Mouse (Mus musculus): ENCODE measurements around the gene Asxl1. TPM values are rescaled to one million over a fixed set of nuclear protein-coding genes. Genes with fewer than 3 reads are reported as not detected.

Gene Asxl1
- polyA plus RNA-seq, 1 experiment from 2014 or later = 11.6 TPM

GRCm38 (mm10) chr2:153342166-153342565, 3.5 kb upstream of the Asxl1 start:
- H3K27ac ChIP-seq (ENCODE audit: low read length) = no peak overlapping the region
- no peak for ATAC-seq (ENCODE audit: low FRiP score, low TSS enrichment)
- no peak overlapping the region for H3K9ac ChIP-seq (replicated peaks; ENCODE audit: low read length)
- WGBS = 91% methylated on average over 6 of the region's 6 CpGs
- H3K36me3 ChIP-seq (ENCODE audit: insufficient read depth, low read length) = peaks cover 7% of the 10 kb centered on the region; the same call in 1 of the 2 replicates
- H3K4me1 ChIP-seq (ENCODE audit: insufficient read depth, low read length) = peaks cover 6% of the 10 kb centered on the region
- no peaks in the 10 kb centered on the region for H3K27me3 ChIP-seq (ENCODE audit: insufficient read depth, low read length)
- H3K9me3 ChIP-seq (ENCODE audit: low read length) = no peaks in the 10 kb centered on the region
- no peak overlapping the region for H3K4me3 ChIP-seq (ENCODE audit: low read length)
- H3K4me2 ChIP-seq (replicated peaks; ENCODE audit: low read depth, low read length) = no peak overlapping the region

- ATAC-seq (ENCODE audit: low FRiP score, low TSS enrichment) = no peak
These were observed 3.0 kb upstream of the Asxl1 start for GRCm38 (mm10) chr2:153342602-153343001.

GRCm38 (mm10) chr2:153343191-153343590, 2.4 kb upstream of the Asxl1 start:
- no peak overlapping the region for H3K4me3 ChIP-seq (ENCODE audit: low read length)
- H3K4me1 ChIP-seq (ENCODE audit: insufficient read depth, low read length) = peaks cover 12% of the 10 kb centered on the region
- H3K36me3 ChIP-seq (ENCODE audit: insufficient read depth, low read length) = peaks cover 7% of the 10 kb centered on the region; the same call in 1 of the 2 replicates
- ATAC-seq (ENCODE audit: low FRiP score, low TSS enrichment) = no peak
- H3K27ac ChIP-seq (ENCODE audit: low read length) = no peak overlapping the region
- H3K4me2 ChIP-seq (replicated peaks; ENCODE audit: low read depth, low read length) = no peak overlapping the region
- no peaks in the 10 kb centered on the region for H3K27me3 ChIP-seq (ENCODE audit: insufficient read depth, low read length)
- no peaks in the 10 kb centered on the region for H3K9me3 ChIP-seq (ENCODE audit: low read length)
- no peak overlapping the region for H3K9ac ChIP-seq (replicated peaks; ENCODE audit: low read length)

More at GRCm38 (mm10) chr2:153342602-153343001, 3.0 kb upstream of the Asxl1 start:
- H3K4me3 ChIP-seq (ENCODE audit: low read length) = no peak overlapping the region
- H3K27ac ChIP-seq (ENCODE audit: low read length) = no peak overlapping the region
- no peaks in the 10 kb centered on the region for H3K9me3 ChIP-seq (ENCODE audit: low read length)
- peaks cover 7% of the 10 kb centered on the region for H3K4me1 ChIP-seq (ENCODE audit: insufficient read depth, low read length)
- 70% methylated on average over 3 of the region's 3 CpGs for WGBS
- no peak overlapping the region for H3K4me2 ChIP-seq (replicated peaks; ENCODE audit: low read depth, low read length)
- no peak overlapping the region for H3K9ac ChIP-seq (replicated peaks; ENCODE audit: low read length)
- H3K36me3 ChIP-seq (ENCODE audit: insufficient read depth, low read length) = peaks cover 7% of the 10 kb centered on the region; the same call in 1 of the 2 replicates
- H3K27me3 ChIP-seq (ENCODE audit: insufficient read depth, low read length) = no peaks in the 10 kb centered on the region

- peak overlapping the region; percentile 75 for H3K4me3 ChIP-seq (ENCODE audit: low read length)
- H3K36me3 ChIP-seq (ENCODE audit: insufficient read depth, low read length) = peaks cover 7% of the 10 kb centered on the region; the same call in 1 of the 2 replicates
- no peaks in the 10 kb centered on the region for H3K27me3 ChIP-seq (ENCODE audit: insufficient read depth, low read length)
- no peak for ATAC-seq (ENCODE audit: low FRiP score, low TSS enrichment)
- H3K9ac ChIP-seq (replicated peaks; ENCODE audit: low read length) = peak overlapping the region; percentile 77
- no peaks in the 10 kb centered on the region for H3K9me3 ChIP-seq (ENCODE audit: low read length)
- peaks cover 26% of the 10 kb centered on the region for H3K4me1 ChIP-seq (ENCODE audit: insufficient read depth, low read length)
- 3% methylated on average over 11 of the region's 11 CpGs for WGBS
- H3K27ac ChIP-seq (ENCODE audit: low read length) = peak overlapping the region; percentile 82
- peak overlapping the region; percentile 74 for H3K4me2 ChIP-seq (replicated peaks; ENCODE audit: low read depth, low read length)
These were observed 567 bp upstream of the Asxl1 start for GRCm38 (mm10) chr2:153345071-153345453.

- Histone ChIP-seq H3K4me1 (ENCODE audit: insufficient read depth, low read length) (peaks cover 39% of the 10 kb centered on the region), H3K27ac (ENCODE audit: low read length) (peak overlapping the region; percentile 100), H3K4me3 (ENCODE audit: low read length) (peak overlapping the region; percentile 75), H3K9ac (replicated peaks; ENCODE audit: low read length) (peak overlapping the region; percentile 99), H3K36me3 (ENCODE audit: insufficient read depth, low read length) (peaks cover 7% of the 10 kb centered on the region; the same call in 1 of the 2 replicates), H3K4me2 (replicated peaks; ENCODE audit: low read depth, low read length) (peak overlapping the region; percentile 61), H3K9me3 (ENCODE audit: low read length) (no peaks in the 10 kb centered on the region), H3K27me3 (ENCODE audit: insufficient read depth, low read length) (no peaks in the 10 kb centered on the region)
- WGBS = under 1% methylated on average over 33 of the region's 76 CpGs
- peak; percentile 71 for ATAC-seq (ENCODE audit: low FRiP score, low TSS enrichment)
These were observed 873 bp downstream of the Asxl1 start for GRCm38 (mm10) chr2:153346221-153347182.

- Histone ChIP-seq H3K27ac (ENCODE audit: low read length) (peak overlapping the region; percentile 100), H3K27me3 (ENCODE audit: insufficient read depth, low read length) (no peaks in the 10 kb centered on the region), H3K4me1 (ENCODE audit: insufficient read depth, low read length) (peaks cover 39% of the 10 kb centered on the region), H3K4me3 (ENCODE audit: low read length) (peak overlapping the region; percentile 75), H3K9me3 (ENCODE audit: low read length) (no peaks in the 10 kb centered on the region), H3K36me3 (ENCODE audit: insufficient read depth, low read length) (peaks cover 5% of the 10 kb centered on the region; the same call in 1 of the 2 replicates), H3K9ac (replicated peaks; ENCODE audit: low read length) (peak overlapping the region; percentile 99), H3K4me2 (replicated peaks; ENCODE audit: low read depth, low read length) (peak overlapping the region; percentile 61)
- ATAC-seq (ENCODE audit: low FRiP score, low TSS enrichment) = no peak
- WGBS = 5% methylated on average over 9 of the region's 9 CpGs
These were observed 1.7 kb downstream of the Asxl1 start for GRCm38 (mm10) chr2:153347183-153347781.

DNA sequence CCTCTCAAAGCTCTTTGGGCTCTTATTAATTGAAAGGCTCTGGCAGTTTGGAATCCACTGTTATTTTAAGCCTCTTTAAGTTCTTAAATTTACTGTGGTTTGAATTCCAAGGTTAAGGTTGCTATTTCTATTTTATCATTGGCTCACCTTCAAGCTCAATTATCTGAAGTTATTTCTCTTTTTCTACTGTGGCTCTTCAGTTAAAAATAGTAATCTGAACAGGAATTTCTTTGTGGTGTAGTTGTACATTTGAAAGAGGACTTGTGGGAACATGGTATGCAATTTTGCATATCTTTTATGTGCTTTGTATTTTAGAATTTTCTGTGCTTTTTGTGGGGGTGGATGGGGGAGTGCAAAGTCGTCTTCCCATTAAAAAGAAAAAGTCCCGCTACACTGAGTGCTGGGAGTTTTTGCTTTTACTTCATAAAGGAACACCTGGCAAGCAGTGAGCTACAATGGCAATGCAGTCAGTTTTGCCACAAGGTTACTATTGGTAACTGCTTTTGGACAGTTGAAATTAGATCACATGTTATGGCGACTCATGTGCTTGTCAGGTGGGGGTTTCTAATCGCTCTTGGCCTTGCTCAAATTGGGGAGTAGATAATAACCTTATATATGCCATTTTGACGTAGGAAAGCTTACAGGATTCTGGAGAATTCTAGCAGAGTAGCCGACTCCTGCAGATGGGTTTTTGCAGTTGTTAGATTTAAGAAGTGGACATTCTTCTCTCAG, 2.6 kb downstream of the Asxl1 start:
- peak overlapping the region; percentile 75 for H3K4me3 ChIP-seq (ENCODE audit: low read length)
- peak overlapping the region; percentile 41; the same call in 1 of the 2 replicates for H3K9ac ChIP-seq (replicated peaks; ENCODE audit: low read length)
- no peak for ATAC-seq (ENCODE audit: low FRiP score, low TSS enrichment)
- peak overlapping the region; percentile 61 for H3K4me2 ChIP-seq (replicated peaks; ENCODE audit: low read depth, low read length)
- no peaks in the 10 kb centered on the region for H3K9me3 ChIP-seq (ENCODE audit: low read length)
- no peaks in the 10 kb centered on the region for H3K27me3 ChIP-seq (ENCODE audit: insufficient read depth, low read length)
- WGBS = 46% methylated on average over 6 of the region's 6 CpGs
- H3K36me3 ChIP-seq (ENCODE audit: insufficient read depth, low read length) = peaks cover 7% of the 10 kb centered on the region; the same call in 1 of the 2 replicates
- H3K4me1 ChIP-seq (ENCODE audit: insufficient read depth, low read length) = peaks cover 39% of the 10 kb centered on the region
- peak overlapping the region; percentile 28; the same call in 1 of the 2 replicates for H3K27ac ChIP-seq (ENCODE audit: low read length)

DNA sequence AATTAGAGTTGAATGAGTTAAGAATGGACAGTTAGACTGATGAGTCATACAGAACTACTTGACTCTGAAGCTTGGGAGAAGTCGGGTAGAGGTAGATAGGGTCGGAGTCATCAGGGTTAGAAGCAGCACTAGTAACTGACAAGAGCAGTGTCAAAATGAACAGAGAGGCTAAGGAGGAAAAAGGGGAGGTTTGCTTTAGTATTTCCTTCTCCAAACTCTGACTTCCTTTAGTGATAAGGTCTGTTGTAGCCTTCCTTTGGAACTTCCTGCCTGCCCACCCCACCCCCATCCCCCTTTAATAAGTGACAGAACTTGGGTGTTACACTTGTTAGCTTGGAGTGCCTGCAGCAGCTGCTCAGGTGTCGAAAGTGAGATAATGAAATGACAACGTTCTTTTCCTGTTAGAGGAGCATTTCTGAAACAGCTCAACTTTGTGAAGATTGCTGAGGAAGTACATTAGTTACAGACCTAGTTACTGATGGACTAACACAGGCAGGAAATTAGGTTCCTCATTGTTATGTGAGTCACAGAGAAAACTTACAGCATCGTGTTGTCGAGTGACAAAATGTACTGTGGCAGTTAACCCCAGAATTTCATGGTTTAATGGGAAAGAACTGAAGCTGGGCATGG, 5.0 kb downstream of the Asxl1 start:
- ATAC-seq (ENCODE audit: low FRiP score, low TSS enrichment) = no peak
- Histone ChIP-seq H3K4me3 (ENCODE audit: low read length) (no peak overlapping the region), H3K4me1 (ENCODE audit: insufficient read depth, low read length) (peaks cover 33% of the 10 kb centered on the region), H3K4me2 (replicated peaks; ENCODE audit: low read depth, low read length) (peak overlapping the region; percentile 34), H3K36me3 (ENCODE audit: insufficient read depth, low read length) (peaks cover 16% of the 10 kb centered on the region), H3K9ac (replicated peaks; ENCODE audit: low read length) (peak overlapping the region; percentile 29; the same call in 1 of the 2 replicates), H3K27ac (ENCODE audit: low read length) (peak overlapping the region; percentile 67), H3K27me3 (ENCODE audit: insufficient read depth, low read length) (no peaks in the 10 kb centered on the region), H3K9me3 (ENCODE audit: low read length) (no peaks in the 10 kb centered on the region)
- WGBS = 22% methylated on average over 6 of the region's 6 CpGs

- H3K36me3 ChIP-seq (ENCODE audit: insufficient read depth, low read length) = peaks cover 51% of the 10 kb centered on the region
- ATAC-seq (ENCODE audit: low FRiP score, low TSS enrichment) = no peak
- H3K27me3 ChIP-seq (ENCODE audit: insufficient read depth, low read length) = no peaks in the 10 kb centered on the region
- H3K4me2 ChIP-seq (replicated peaks; ENCODE audit: low read depth, low read length) = no peak overlapping the region
- H3K4me3 ChIP-seq (ENCODE audit: low read length) = no peak overlapping the region
- 76% methylated on average over 2 of the region's 2 CpGs for WGBS
- no peaks in the 10 kb centered on the region for H3K9me3 ChIP-seq (ENCODE audit: low read length)
- H3K9ac ChIP-seq (replicated peaks; ENCODE audit: low read length) = no peak overlapping the region
- H3K4me1 ChIP-seq (ENCODE audit: insufficient read depth, low read length) = peaks cover 17% of the 10 kb centered on the region
- H3K27ac ChIP-seq (ENCODE audit: low read length) = no peak overlapping the region
These were observed 9.0 kb downstream of the Asxl1 start for GRCm38 (mm10) chr2:153354648-153355047.
